Mouse (Mus musculus) stomach, postnatal 0 days (tissue): ENCODE measurements at regions not wholly inside any gene's neighbourhood (a gene's known extent, or its start where the extent isn't known, plus 50 kb on each side); places are given as distances from the start of the nearest gene placed in this dataset.

Source experiments
- CTCF ChIP-seq: IDR thresholded peaks from 2 replicates; pipeline ENCODE4 v1.5.1; 2016; ENCODE audit warnings: antibody characterized with exemption, low read depth, mild to moderate bottlenecking, moderate library complexity
- EP300 ChIP-seq: optimal IDR thresholded peaks from 2 replicates; pipeline ENCODE3; 2016; ENCODE audit warnings: antibody characterized with exemption

DNA sequence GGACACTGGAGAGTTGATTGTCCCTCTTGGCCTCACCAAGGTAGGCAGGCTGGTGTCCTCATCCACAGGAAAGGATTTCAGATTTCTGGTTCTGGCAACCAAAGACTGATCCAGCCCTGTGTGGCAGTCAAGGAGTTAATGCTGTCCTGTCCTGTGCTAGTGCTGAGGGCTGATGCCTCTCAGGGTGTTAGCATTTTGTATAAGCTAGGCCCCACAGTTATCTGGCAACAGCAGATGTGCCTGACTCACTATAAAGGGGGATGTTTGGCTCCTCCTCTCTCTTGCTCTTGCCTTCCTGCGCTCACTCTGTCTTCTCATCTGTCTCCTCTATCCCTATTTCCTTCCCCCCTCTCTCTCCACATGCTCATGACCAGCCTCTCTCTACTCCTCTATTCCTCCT, 138.8 kb downstream of the Zxdb start:
- no peak for TF ChIP-seq CTCF
- TF ChIP-seq EP300 = no peak
